ENCODE assay signal across 10 mouse cellular contexts in genomic region chr4:137770901-137771612, GRCm38 (mm10). TPM values are rescaled to one million over a fixed set of nuclear protein-coding genes. Genes with fewer than 3 reads are reported as not detected.
DNase-seq lines count a peak whose midpoint lies in the region; ATAC-seq and TF ChIP-seq lines count a peak whose summit lies in the region.
"Had no signal": no experiment of that assay in that cellular context is flagged by ENCODE, and none has a peak within 500 bp of the region (broad histone marks: within the 10 kb centered on the region; RNA-seq: fewer than 3 reads in every experiment).

No protein-coding gene starts in this region.

- no peak overlapping the region for H3K4me2 ChIP-seq in limb, embryonic 14.5 days (replicated peaks; ENCODE audit: low read depth, low read length, severe bottlenecking)
- H3K4me2 ChIP-seq: neural tube, embryonic 12.5 days had no signal

- no peaks in the 10 kb centered on the region for H3K27me3 ChIP-seq in limb, embryonic 14.5 days (ENCODE audit: control insufficient read depth, insufficient read depth, low read length)
- H3K27me3 ChIP-seq: neural tube, embryonic 12.5 days had no signal

- H3K4me3 ChIP-seq in gastrocnemius, adult 2 months: no peak overlapping the region
- H3K4me3 ChIP-seq in limb, embryonic 14.5 days (replicated peaks; ENCODE audit: low read length): no peak overlapping the region
- H3K4me3 ChIP-seq: neural tube, embryonic 12.5 days had no signal

- no peak for TF ChIP-seq CTCF in gastrocnemius, adult 2 months (IDR thresholded peaks at IDR 0.05)

- no peak for TF ChIP-seq POLR2A in limb, embryonic 14.5 days (IDR thresholded peaks at IDR 0.05; ENCODE audit: borderline replicate concordance, extremely low read depth, insufficient read depth, insufficient read length)

- H3K9ac ChIP-seq in limb, embryonic 14.5 days (ENCODE audit: low read depth, low read length, severe bottlenecking): no peak overlapping the region
- H3K9ac ChIP-seq: liver, embryonic 14.5 days; neural tube, embryonic 12.5 days had no signal

- H3K4me1 ChIP-seq in limb, embryonic 14.5 days (ENCODE audit: control insufficient read depth, insufficient read depth, low read length): peaks cover 10% of the 10 kb centered on the region; the same call in 1 of the 2 replicates

- peak; percentile 19 for DNase-seq in right cerebral cortex, adult 18-20 months
- DNase-seq in right cerebral cortex, adult 2 months (ENCODE audit: low spot score in 2 of 2): no peak
- DNase-seq in gastrocnemius, adult 2 months: peak; percentile 67
- DNase-seq in limb, embryonic 14.5 days (ENCODE audit: low spot score): peak; percentile 70
- DNase-seq in testis, postnatal 14 days (ENCODE audit: low spot score): peak; percentile 67
- DNase-seq in cerebellum, postnatal 25 days: no peak
- DNase-seq in thymus, postnatal 10 days (ENCODE audit: low spot score in 2 of 2): no peak
- DNase-seq: cerebellum, adult 9-10 months had no signal

- H3K36me3 ChIP-seq in limb, embryonic 14.5 days (ENCODE audit: control insufficient read depth, insufficient read depth, low read length): no peaks in the 10 kb centered on the region
- H3K36me3 ChIP-seq: neural tube, embryonic 12.5 days had no signal

- peak overlapping the region; percentile 85 for H3K27ac ChIP-seq in gastrocnemius, adult 2 months
- no peak overlapping the region for H3K27ac ChIP-seq in limb, embryonic 14.5 days (replicated peaks; ENCODE audit: low read depth, low read length)
- H3K27ac ChIP-seq: liver, embryonic 14.5 days; neural tube, embryonic 12.5 days had no signal

- no peaks in the 10 kb centered on the region for H3K9me3 ChIP-seq in limb, embryonic 14.5 days (ENCODE audit: control insufficient read depth, low read length)
- H3K9me3 ChIP-seq: neural tube, embryonic 12.5 days had no signal

- intact Hi-C loops in gastrocnemius, adult 2 months (cut with DNase I): no loop called here

- 61% methylated on average over 14 of the region's 14 CpGs for WGBS in limb, embryonic 14.5 days

- peak; percentile 80 for ATAC-seq in limb, embryonic 14.5 days (ENCODE audit: low FRiP score, low read depth)

RNA-seq across cellular contexts. Expression of gene Alpl, which starts 25.1 kb away (rescaled TPM):
- 10 to 100 TPM; 10.3 to 42.2 TPM for total RNA-seq in gastrocnemius, adult 2 months (2021)
- polyA plus RNA-seq in limb, embryonic 14.5 days (2012; rRNA removed): 31.4 and 40.6 TPM in 2 replicates
- 26.3 and 28.0 TPM in 2 replicates for polyA plus RNA-seq in limb, embryonic 14.5 days (2014; fragmentation: Nextera tagmentation; extraction: Ambion mirVana)

Comparison
In these comparisons a context has a peak if more than half of its experiments do, and no peak if none do; other contexts are left out.
1. DNase-seq: peak in right cerebral cortex, adult 18-20 months (single experiment), gastrocnemius, adult 2 months (single experiment), limb, embryonic 14.5 days (single experiment) and testis, postnatal 14 days (single experiment); none in right cerebral cortex, adult 2 months (0 of 2), cerebellum, postnatal 25 days (0 of 2) and thymus, postnatal 10 days (0 of 2).